Mouse (Mus musculus) thymus, adult 2 months (tissue): ENCODE data around the gene Fam104a.

Experiments used
- CTCF ChIP-seq: fragments of 200-500 bp; IDR thresholded peaks from 2 replicates; pipeline ENCODE4 v1.5.1; 2012; ENCODE audit warnings: mild to moderate bottlenecking, control low read depth, low read length, moderate library complexity, borderline replicate concordance; ENCODE audit not compliant: control insufficient read depth, poor library complexity, insufficient read depth; ENCODE audit errors: extremely low read depth
- POLR2A ChIP-seq: fragments of 200-500 bp; IDR thresholded peaks from 2 replicates; pipeline ENCODE4 v1.6.1; 2012; ENCODE audit warnings: mild to moderate bottlenecking, low read length, control low read depth, moderate library complexity; ENCODE audit not compliant: control insufficient read depth, poor library complexity, insufficient read depth; ENCODE audit errors: extremely low read depth

GRCm38 (mm10) chr11:113617132-113617911 lies 66.6 kb downstream of the Fam104a start:
- no peak for TF ChIP-seq CTCF
- TF ChIP-seq POLR2A, result no peak
